Mouse (Mus musculus) embryo, embryonic 11.5 days (tissue): Measurements from ENCODE around the gene Tnfsf4.

Experiments
- DNase-seq: peaks from one replicate; pipeline ENCODE4 v3.0.0-alpha.2; 2012; ENCODE audit warnings: low read depth, low spot score

Tnfsf4 gene

GRCm38 (mm10) chr1:161394931-161395459, at the start of gene Tnfsf4:
TSS of gene Tnfsf4 (plus strand) at chr1:161395409.
- DNase-seq, result no peak

- DNase-seq, result no peak
These were observed 44.2 kb upstream of the Tnfsf4 start for GRCm38 (mm10) chr1:161350981-161351380.

GRCm38 (mm10) chr1:161365006-161365405, 30.2 kb upstream of the Tnfsf4 start:
- no peak for DNase-seq

GRCm38 (mm10) chr1:161371919-161372318, 23.3 kb upstream of the Tnfsf4 start:
- no peak for DNase-seq

GRCm38 (mm10) chr1:161375866-161376265, 19.3 kb upstream of the Tnfsf4 start:
- no peak for DNase-seq

GRCm38 (mm10) chr1:161378571-161378970, 16.6 kb upstream of the Tnfsf4 start:
- no peak for DNase-seq

GRCm38 (mm10) chr1:161379685-161380424, 15.4 kb upstream of the Tnfsf4 start:
- no peak for DNase-seq

GRCm38 (mm10) chr1:161380425-161380780, 14.8 kb upstream of the Tnfsf4 start:
- DNase-seq, result no peak

- DNase-seq, result no peak
These were observed 5.1 kb upstream of the Tnfsf4 start for GRCm38 (mm10) chr1:161390066-161390465.

GRCm38 (mm10) chr1:161392906-161393305, 2.3 kb upstream of the Tnfsf4 start:
- no peak for DNase-seq

GRCm38 (mm10) chr1:161395610-161396009, 401 bp downstream of the Tnfsf4 start:
- no peak for DNase-seq

- DNase-seq, result no peak
These were observed 1.1 kb downstream of the Tnfsf4 start for GRCm38 (mm10) chr1:161396351-161396750.

GRCm38 (mm10) chr1:161400126-161400525, 4.9 kb downstream of the Tnfsf4 start:
- DNase-seq, result peak; percentile 36

GRCm38 (mm10) chr1:161403061-161403460, 7.9 kb downstream of the Tnfsf4 start:
- DNase-seq, result no peak

GRCm38 (mm10) chr1:161406480-161406879, 11.3 kb downstream of the Tnfsf4 start:
- no peak for DNase-seq

- no peak for DNase-seq
These were observed 24.7 kb downstream of the Tnfsf4 start for GRCm38 (mm10) chr1:161419926-161420325.

GRCm38 (mm10) chr1:161420646-161421045, 25.4 kb downstream of the Tnfsf4 start:
- DNase-seq, result no peak

- DNase-seq, result no peak
These were observed 31.3 kb downstream of the Tnfsf4 start for GRCm38 (mm10) chr1:161426277-161427056.

- no peak for DNase-seq
These were observed 31.8 kb downstream of the Tnfsf4 start for GRCm38 (mm10) chr1:161427057-161427311.

- no peak for DNase-seq
These were observed 40.6 kb downstream of the Tnfsf4 start for GRCm38 (mm10) chr1:161435781-161436180.

GRCm38 (mm10) chr1:161436503-161436902, 41.3 kb downstream of the Tnfsf4 start:
- DNase-seq, result no peak

- DNase-seq, result no peak
These were observed 49.6 kb downstream of the Tnfsf4 start for GRCm38 (mm10) chr1:161444858-161445257.

GRCm38 (mm10) chr1:161451683-161452245, 56.6 kb downstream of the Tnfsf4 start:
- DNase-seq, result no peak
